Mouse (Mus musculus) cerebellum, postnatal 10 days (tissue): Measurements from ENCODE around the gene Ifnab.
A peak's percentile ranks its signal among the peaks of the same experiment; 100 is the strongest.

Experiments
- DNase-seq, 2 experiments: peaks; one replicate each; pipeline ENCODE4 v3.0.0; 2021; ENCODE audit warnings: mixed read lengths in 2 of 2

Ifnab gene

DNA sequence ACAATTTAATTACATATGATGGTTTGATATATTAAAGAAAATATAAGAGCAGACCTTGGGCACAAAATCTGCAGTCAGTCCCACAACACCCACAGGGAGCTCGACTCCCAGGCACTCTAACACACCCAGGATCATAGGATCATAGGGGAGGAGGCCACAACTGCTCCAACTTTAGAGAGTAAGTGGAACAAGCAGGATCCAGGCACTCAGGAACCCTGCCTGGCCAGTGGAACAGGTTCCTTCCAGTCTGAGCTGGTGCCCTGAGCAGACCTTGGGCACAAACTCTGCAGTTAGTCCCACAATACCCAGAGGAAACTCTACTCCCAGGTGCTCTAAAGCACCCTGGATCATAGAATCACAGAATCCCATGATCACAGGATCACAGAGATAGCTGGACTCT is 35.7 kb downstream of the Ifnab start:
- DNase-seq = no peak

- no peak for DNase-seq
Measured at GRCm38 (mm10) chr4:88653644-88654043, 37.5 kb downstream of the Ifnab start.

DNA sequence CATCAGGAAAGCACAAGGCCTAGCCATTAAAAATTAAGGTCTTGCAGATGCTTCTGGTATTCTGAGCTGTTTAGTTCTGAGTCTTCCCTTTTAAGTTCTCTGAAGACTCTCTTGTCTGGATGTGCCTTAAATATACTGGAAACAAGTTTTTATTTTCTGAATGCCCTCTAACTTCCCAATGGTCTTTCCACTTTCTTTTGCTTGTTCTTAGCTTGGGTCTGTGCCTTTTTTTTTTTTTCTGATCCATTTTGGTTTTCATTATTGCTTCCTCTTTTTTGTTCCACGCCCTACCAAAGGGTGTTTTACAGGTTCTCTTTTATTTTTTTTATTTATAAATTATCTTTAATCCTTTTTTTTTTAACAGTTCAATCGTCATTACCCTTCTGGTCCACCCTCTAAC is 46.8 kb downstream of the Ifnab start, which contains the start of gene Ifna13:
Ifna13 (minus strand) TSS at position 101 of the 400 bp plus-strand sequence.
- DNase-seq = no peak

GRCm38 (mm10) chr4:88642526-88642925 is 48.6 kb downstream of the Ifnab start:
- DNase-seq = no peak

DNA sequence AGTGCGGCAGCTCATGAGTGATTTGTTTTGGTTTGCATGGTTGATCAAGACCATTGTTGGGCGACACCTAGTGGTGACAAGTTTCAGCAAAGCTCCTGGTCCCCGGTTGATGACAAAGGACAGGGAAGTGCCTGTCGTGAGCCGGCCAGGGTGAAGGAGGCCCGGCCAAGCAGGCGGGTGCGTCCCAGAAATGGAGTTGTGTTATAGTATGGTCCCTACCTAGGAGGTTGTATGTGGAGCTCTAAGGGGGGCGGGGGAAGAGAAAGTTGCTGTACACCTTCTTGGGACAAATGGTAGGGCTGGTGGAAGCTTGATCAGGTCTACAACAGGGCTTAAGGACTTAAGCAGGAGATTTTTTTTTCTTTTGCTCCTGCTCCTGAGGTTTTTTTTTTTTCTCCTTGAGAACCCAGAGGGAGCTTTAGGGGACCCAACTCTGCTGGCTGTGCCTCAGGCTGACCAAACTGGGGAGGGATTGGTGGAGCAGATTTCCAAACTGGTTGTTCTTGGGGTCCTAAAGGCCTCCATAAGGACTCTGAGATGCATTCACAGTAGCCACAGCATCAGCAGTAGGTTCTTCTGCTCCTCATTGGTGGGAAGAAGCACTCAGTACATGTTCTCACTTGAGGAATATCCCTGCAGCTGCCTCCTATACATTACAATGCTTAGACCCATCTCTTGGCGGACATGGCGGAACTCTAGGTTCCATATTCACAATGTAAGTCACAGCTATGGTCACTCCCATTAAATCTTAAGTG is 49.9 kb downstream of the Ifnab start:
- peak; percentile 97 to 100 for DNase-seq

- DNase-seq = no peak
Measured at GRCm38 (mm10) chr4:88640704-88641076, 50.5 kb downstream of the Ifnab start.
